Mouse (Mus musculus) intestine, postnatal 0 days (tissue): ENCODE measurements at regions not wholly inside any gene's neighbourhood (a gene's known extent, or its start where the extent isn't known, plus 50 kb on each side); places are given as distances from the start of the nearest gene placed in this dataset.
"Not testable (repeated sequence)": the region's sequence is repeated elsewhere in the genome, so short reads cannot be mapped to it uniquely, and the experiment has no call there.

Source experiments
- ATAC-seq: fragments of 200-750 bp; cut with Nextera tagmentation; 2 replicates; pipeline ENCODE4 v1.8.0; 2017; ENCODE audit warnings: mild to moderate bottlenecking, moderate TSS enrichment, moderate library complexity
- H3K27ac ChIP-seq: fragments of 300-500 bp; sonication (generic); 2 replicates; pipeline ENCODE4 v1.5.1; 2014; ENCODE audit warnings: mild to moderate bottlenecking, low read depth, low read length, moderate library complexity
- H3K27me3 ChIP-seq: fragments of 300-500 bp; sonication (generic); replicated peaks from 2 replicates; pipeline ENCODE4 v1.6.1; 2014; ENCODE audit warnings: low read length, mixed read lengths; ENCODE audit not compliant: control insufficient read depth, insufficient read depth
- H3K36me3 ChIP-seq: fragments of 300-500 bp; sonication (generic); 2 replicates; pipeline ENCODE4 v1.6.1; 2014; ENCODE audit warnings: mild to moderate bottlenecking, moderate library complexity; ENCODE audit not compliant: control insufficient read depth, insufficient read depth
- H3K4me1 ChIP-seq: fragments of 300-500 bp; sonication (generic); replicated peaks from 2 replicates; pipeline ENCODE4 v1.6.1; 2014; ENCODE audit warnings: antibody characterized with exemption, low read length, mixed read lengths; ENCODE audit not compliant: control insufficient read depth, insufficient read depth
- H3K4me2 ChIP-seq: fragments of 300-500 bp; sonication (generic); replicated peaks from 2 replicates; pipeline ENCODE4 v1.6.1; 2014; ENCODE audit warnings: low read depth, mild to moderate bottlenecking, moderate library complexity
- H3K4me3 ChIP-seq: fragments of 300-500 bp; sonication (generic); 2 replicates; pipeline ENCODE4 v1.5.1; 2014; ENCODE audit warnings: low read depth, low read length
- H3K9ac ChIP-seq: fragments of 300-500 bp; sonication (generic); 2 replicates; pipeline ENCODE4 v1.6.1; 2014; ENCODE audit warnings: mild to moderate bottlenecking, low read depth, low read length
- H3K9me3 ChIP-seq: fragments of 300-500 bp; sonication (generic); 2 replicates; pipeline ENCODE4 v1.6.1; 2016; ENCODE audit warnings: mixed run types; ENCODE audit not compliant: control insufficient read depth
- CTCF ChIP-seq: sonication (generic); IDR thresholded peaks from 2 replicates; pipeline ENCODE4 v1.5.1; 2016; ENCODE audit warnings: low read depth, mild to moderate bottlenecking, control low read depth, antibody characterized with exemption, moderate library complexity
- WGBS: fragments of 180-500 bp; shearing (Covaris S2); extraction: QIAGEN DNeasy Blood & Tissue Kit; methylation state at CpG from one replicate; pipeline ENCODE4 v1.1.7; 2014; 5-methylcytosine and 5-hydroxymethylcytosine counted together

- TF ChIP-seq CTCF, result peak; percentile 61
- 36% methylated on average over 9 of the region's 9 CpGs for WGBS
- no peaks in the 10 kb centered on the region for H3K27me3 ChIP-seq
- H3K9me3 ChIP-seq, result no peaks in the 10 kb centered on the region
- H3K4me2 ChIP-seq, result no peak overlapping the region
- no peak overlapping the region for H3K27ac ChIP-seq
- no peaks in the 10 kb centered on the region for H3K36me3 ChIP-seq
- H3K4me3 ChIP-seq, result no peak overlapping the region
- no peak for ATAC-seq
- no peaks in the 10 kb centered on the region for H3K4me1 ChIP-seq
- H3K9ac ChIP-seq, result no peak overlapping the region
Measured at GRCm38 (mm10) chr5:5845805-5846496, 96.8 kb upstream of the Steap1 start.

GRCm38 (mm10) chr5:5844312-5844711 is 95.2 kb upstream of the Steap1 start:
- WGBS, result 92% methylated on average over 3 of the region's 3 CpGs
- ATAC-seq, result no peak
- H3K4me1 ChIP-seq, result no peaks in the 10 kb centered on the region
- H3K9me3 ChIP-seq, result no peaks in the 10 kb centered on the region
- no peak overlapping the region for H3K4me3 ChIP-seq
- TF ChIP-seq CTCF, result no peak
- no peaks in the 10 kb centered on the region for H3K36me3 ChIP-seq
- no peak overlapping the region for H3K4me2 ChIP-seq
- no peaks in the 10 kb centered on the region for H3K27me3 ChIP-seq
- no peak overlapping the region for H3K9ac ChIP-seq
- no peak overlapping the region for H3K27ac ChIP-seq

- Histone ChIP-seq H3K36me3 (no peaks in the 10 kb centered on the region), H3K4me3 (no peak overlapping the region), H3K27ac (no peak overlapping the region), H3K9ac (no peak overlapping the region), H3K27me3 (no peaks in the 10 kb centered on the region), H3K4me1 (no peaks in the 10 kb centered on the region), H3K4me2 (no peak overlapping the region), H3K9me3 (no peaks in the 10 kb centered on the region)
- 40% methylated on average over 3 of the region's 3 CpGs for WGBS
- no peak for TF ChIP-seq CTCF
- no peak for ATAC-seq
Measured at GRCm38 (mm10) chr5:5838767-5839166, 89.6 kb upstream of the Steap1 start.

GRCm38 (mm10) chr5:5822666-5823065 is 73.5 kb upstream of the Steap1 start:
- WGBS, result 70% methylated on average over 9 of the region's 9 CpGs
- H3K27me3 ChIP-seq, H3K9me3 ChIP-seq, H3K27ac ChIP-seq, H3K4me2 ChIP-seq, ATAC-seq, H3K36me3 ChIP-seq, H3K9ac ChIP-seq, H3K4me3 ChIP-seq, H3K4me1 ChIP-seq: not testable (repeated sequence)
